Mouse (Mus musculus) thymus, postnatal 36 days (tissue): ENCODE results near the gene March11.

Experiments used
- DNase-seq, 2 experiments: peaks; one replicate each; pipeline ENCODE4 v3.0.0; 2022; ENCODE audit warnings: mixed read lengths in 2 of 2

The March11 gene

DNA sequence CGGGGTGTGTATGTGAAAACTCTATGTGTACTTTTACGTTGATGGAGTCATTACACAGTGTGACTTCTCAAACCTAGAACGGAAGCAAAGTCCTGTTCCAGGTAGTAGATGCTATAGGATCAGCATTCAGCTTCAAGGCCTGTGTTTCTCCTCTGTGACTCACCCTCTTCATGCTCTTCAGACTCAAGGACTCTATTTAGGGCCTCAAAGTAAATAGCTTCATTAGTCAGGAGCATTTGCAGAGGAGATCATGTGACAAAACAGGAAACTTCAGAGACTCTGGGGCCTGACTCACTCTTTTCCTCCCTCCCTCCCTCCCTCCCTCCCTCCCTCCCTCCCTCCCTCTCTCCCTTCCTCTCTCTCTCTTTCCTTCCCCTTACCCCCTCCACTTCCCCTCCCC, 66.1 kb downstream of the March11 start:
- DNase-seq, result no peak

GRCm38 (mm10) chr15:26377355-26377754, 68.5 kb downstream of the March11 start:
- no peak for DNase-seq

GRCm38 (mm10) chr15:26378879-26379278, 70.0 kb downstream of the March11 start:
- no peak for DNase-seq

DNA sequence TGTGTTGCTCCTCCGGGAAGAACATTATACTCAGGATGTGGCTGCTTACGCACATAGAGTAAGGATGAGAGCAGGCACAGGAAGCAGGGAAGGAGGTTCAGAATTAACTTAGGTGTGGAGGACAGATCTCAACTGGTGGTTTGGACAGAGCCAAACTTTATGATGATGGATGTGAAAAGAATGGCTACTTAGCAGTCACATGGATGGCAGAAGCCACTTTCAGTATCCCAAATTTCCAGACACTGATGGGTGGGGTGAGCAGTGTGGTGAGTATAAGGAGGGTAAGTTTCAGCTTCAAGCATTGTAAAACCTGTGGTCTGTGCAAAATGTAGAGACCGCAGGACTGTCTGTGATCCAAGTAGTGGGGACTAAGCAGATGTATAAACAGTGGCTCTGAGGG, 71.0 kb downstream of the March11 start:
- no peak for DNase-seq

DNA sequence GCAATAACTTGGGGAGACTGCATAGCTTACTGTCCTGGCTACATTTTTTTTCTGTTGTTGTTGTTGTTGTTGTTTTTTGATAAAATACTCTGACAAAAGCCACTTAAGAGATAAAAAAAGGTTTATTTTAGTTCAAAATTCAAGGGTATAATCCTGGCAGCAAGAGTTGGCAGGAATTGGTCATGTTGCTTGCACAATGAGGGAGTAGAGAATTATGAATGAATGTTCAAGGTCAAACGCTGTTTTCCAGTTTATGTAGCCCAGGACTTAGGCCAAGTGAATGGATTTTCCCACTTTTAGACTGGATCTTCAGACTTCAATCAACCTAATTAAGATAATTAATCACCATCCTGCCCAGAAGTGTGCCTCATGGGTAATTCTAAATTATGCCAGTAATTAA, 72.0 kb downstream of the March11 start:
- DNase-seq, result no peak

DNA sequence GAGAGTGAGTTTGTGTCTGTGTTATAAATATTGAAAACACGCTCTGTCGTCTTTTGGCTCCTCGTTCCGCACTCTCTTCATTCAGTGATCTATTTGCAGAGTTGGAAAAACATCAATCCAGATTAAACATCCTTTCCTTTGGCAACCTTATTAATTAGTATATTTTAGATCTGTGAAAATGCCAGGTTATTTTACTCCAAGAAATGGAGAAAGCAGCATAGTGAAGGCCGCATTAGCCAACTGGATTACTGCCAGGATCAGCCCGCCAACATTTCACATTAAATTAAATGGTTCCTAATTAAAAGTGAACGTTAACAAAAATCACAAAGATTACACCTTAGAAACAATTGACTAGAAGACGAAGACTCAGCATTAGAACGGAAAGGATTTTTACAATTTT, 81.2 kb downstream of the March11 start:
- DNase-seq, result no peak

DNA sequence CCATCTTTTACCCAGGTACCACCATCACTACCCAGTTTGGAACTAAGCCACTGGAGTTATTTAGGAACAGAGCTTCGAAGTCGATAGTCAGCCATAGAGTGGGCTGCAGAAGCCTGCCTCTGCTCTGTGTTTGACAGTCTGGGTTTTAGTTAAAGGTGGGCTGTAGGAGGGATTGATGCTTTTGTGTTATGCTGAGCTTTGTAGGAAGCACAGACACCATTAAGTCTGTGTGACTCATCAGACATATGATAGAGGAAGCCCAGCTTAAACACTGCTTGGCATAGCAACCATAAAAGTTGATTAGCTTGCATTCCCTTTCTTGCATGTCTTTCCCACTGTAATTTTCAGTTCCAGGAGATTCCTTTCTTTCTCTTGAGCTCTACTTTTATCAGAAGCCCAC, 87.7 kb downstream of the March11 start:
- DNase-seq, result no peak

DNA sequence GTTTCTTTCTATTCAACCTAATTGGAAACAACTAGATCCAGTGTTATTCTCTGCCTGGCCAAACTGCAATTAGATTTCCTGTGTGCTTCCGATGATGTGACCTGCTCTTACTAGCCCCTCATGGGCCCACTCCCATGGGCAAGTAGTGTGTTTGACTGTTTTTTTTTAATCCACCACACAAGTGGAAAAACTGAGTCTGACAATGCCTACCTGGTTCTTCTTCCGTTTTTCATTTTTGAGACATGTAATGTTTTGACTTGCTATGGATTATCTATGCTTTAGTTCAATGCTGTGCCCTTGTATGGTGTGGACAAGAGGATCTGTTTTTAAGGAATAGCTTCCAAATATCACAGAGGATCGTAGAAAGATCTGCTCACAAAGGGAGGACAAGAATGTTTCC, 116.4 kb downstream of the March11 start:
- DNase-seq, result no peak

- DNase-seq, result no peak
Observed at GRCm38 (mm10) chr15:26426231-26426630, 117.4 kb downstream of the March11 start.

GRCm38 (mm10) chr15:26430565-26430964, 121.7 kb downstream of the March11 start:
- no peak for DNase-seq

- no peak for DNase-seq
Observed at GRCm38 (mm10) chr15:26432676-26433075, 123.8 kb downstream of the March11 start.

- no peak for DNase-seq
Observed at GRCm38 (mm10) chr15:26435725-26436124, 126.9 kb downstream of the March11 start.

DNA sequence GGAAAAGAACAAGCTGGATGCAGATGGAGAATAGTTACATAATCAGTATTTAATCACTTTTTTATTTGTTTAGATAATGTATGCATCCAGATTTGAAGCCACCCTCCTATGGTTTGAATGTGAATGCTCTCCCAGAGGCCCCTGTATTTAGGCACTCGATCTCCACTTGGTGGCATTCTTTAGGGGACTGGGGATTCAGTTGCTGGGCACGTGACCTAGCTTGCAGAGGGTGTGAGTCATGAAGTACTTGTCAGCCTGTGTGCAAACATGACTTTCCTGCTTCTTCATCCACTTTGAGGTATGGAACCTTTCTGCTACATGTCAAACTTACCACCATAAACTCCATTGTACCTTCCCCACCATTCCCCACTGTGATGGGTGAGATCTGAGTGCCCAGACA, 128.3 kb downstream of the March11 start:
- DNase-seq, result no peak
